Mouse (Mus musculus) forebrain, embryonic 15.5 days (tissue): ENCODE data around the gene Slc35e4. TPM values are rescaled to one million over a fixed set of nuclear protein-coding genes. Genes with fewer than 3 reads are reported as not detected.
"Not testable (repeated sequence)": the region's sequence is repeated elsewhere in the genome, so short reads cannot be mapped to it uniquely, and the experiment has no call there.

Experiments used
- ATAC-seq: fragments of 200-750 bp; cut with Nextera tagmentation; replicated peaks from 2 replicates; pipeline ENCODE4 v1.8.0; 2017; ENCODE audit warnings: mild to moderate bottlenecking, moderate TSS enrichment, moderate library complexity
- H3K27ac ChIP-seq: fragments of 300-500 bp; sonication (generic); replicated peaks from 2 replicates; pipeline ENCODE4 v1.5.1; 2015; ENCODE audit warnings: mild to moderate bottlenecking, inconsistent platforms
- H3K27me3 ChIP-seq: fragments of 300-500 bp; sonication (generic); 2 replicates; pipeline ENCODE4 v1.6.1; 2015; ENCODE audit warnings: inconsistent platforms
- H3K36me3 ChIP-seq: fragments of 300-500 bp; sonication (generic); 2 replicates; pipeline ENCODE4 v1.6.1; 2015; ENCODE audit warnings: mild to moderate bottlenecking, inconsistent platforms
- H3K4me1 ChIP-seq: fragments of 300-500 bp; sonication (generic); 2 replicates; pipeline ENCODE4 v1.6.1; 2015; ENCODE audit warnings: inconsistent platforms
- H3K4me2 ChIP-seq: fragments of 300-500 bp; sonication (generic); replicated peaks from 2 replicates; pipeline ENCODE4 v1.6.1; 2015; ENCODE audit warnings: mild to moderate bottlenecking, inconsistent platforms
- H3K4me3 ChIP-seq: fragments of 300-500 bp; sonication (generic); 2 replicates; pipeline ENCODE4 v1.5.1; 2015; ENCODE audit warnings: mild to moderate bottlenecking, inconsistent platforms
- H3K9ac ChIP-seq: fragments of 300-500 bp; sonication (generic); replicated peaks from 2 replicates; pipeline ENCODE4 v1.6.1; 2015; ENCODE audit warnings: mild to moderate bottlenecking, inconsistent platforms
- H3K9me3 ChIP-seq: fragments of 300-500 bp; sonication (generic); 2 replicates; pipeline ENCODE4 v1.6.1; 2016; ENCODE audit warnings: inconsistent platforms
- WGBS: fragments of 180-500 bp; shearing (Covaris S2); methylation state at CpG from one replicate; pipeline ENCODE4 v1.1.7; 2015; ENCODE audit warnings: mixed read lengths; 5-methylcytosine and 5-hydroxymethylcytosine counted together
- polyA plus RNA-seq: library from polyadenylated mRNA; unstranded; fragments of >200 nt; fragmentation: Nextera tagmentation; extraction: Ambion mirVana; gene quantifications from 2 replicates; pipeline ENCODE4 v1.2.1, GENCODE M21; 2015

Gene Slc35e4
- polyA plus RNA-seq, 1 experiment from 2014 or later, result 13.2 TPM

DNA sequence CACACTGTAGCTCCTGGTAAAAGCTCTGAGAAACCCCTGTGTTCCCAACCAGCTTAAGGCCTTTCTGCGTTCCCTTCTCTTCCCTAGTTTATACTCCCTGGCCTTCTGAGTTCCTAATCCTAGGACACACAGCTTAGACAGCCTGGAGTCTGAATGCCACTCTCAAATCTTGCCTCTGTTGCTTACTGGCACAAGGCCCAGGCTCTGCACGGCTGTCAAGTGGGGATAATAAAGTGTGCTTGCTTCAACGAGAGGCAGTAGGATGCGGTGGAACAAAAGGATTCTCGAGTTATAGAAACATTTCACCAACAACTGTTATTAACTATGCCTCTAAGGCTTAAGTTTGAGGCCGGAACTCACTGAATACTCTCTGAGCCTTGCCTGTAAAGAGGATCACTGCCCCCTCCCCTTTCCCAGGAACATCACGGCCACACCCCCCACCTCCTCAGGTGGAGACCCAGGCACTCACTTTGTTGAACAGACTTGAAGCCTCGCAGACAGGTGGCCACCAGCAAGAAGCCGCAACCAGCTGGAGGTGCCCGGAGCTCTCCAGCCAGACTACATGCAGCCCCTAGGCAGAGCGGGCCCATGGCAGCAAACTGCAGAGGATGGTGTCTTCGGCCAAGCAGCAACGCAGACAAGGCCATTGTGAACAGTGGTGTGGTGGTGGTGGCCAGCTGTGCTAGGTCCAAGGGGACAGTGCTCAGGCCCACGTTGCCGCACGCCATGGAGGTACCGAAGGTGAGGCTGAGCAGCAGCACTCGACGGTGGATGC is 2.2 kb downstream of the Slc35e4 start:
- peaks cover 56% of the 10 kb centered on the region for H3K4me1 ChIP-seq

DNA sequence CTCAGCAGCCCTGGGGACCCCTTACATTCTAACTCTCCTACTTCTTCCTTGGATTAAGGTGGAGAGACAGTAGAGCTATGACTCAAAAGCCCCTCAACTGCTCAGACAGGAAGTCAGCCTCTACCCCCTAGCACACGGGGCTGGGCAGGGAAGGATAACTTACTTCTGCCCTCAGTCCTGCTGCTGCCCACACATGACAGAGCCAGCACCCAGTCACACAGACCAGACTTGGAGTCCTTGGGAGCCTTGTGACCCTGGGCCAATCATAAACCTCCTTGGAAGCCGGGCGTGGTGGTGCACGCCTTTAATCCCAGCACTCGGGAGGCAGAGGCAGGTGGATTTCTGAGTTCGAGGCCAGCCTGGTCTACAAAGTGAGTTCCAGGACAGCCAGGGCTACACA is 3.0 kb downstream of the Slc35e4 start:
- H3K9me3 ChIP-seq, H3K9ac ChIP-seq, H3K36me3 ChIP-seq, ATAC-seq, H3K27me3 ChIP-seq, H3K27ac ChIP-seq: not testable (repeated sequence)
- Histone ChIP-seq H3K4me3 (peak overlapping the region; percentile 65), H3K4me1 (peaks cover 56% of the 10 kb centered on the region), H3K4me2 (peak overlapping the region; percentile 74)
- WGBS, result 91% methylated on average over 6 of the region's 6 CpGs

More for the DNA sequence above, 2.2 kb downstream of the Slc35e4 start:
- Histone ChIP-seq H3K4me3 (peak overlapping the region; percentile 65), H3K9me3 (no peaks in the 10 kb centered on the region), H3K27me3 (no peaks in the 10 kb centered on the region), H3K9ac (peak overlapping the region; percentile 51), H3K27ac (peak overlapping the region; percentile 24; the same call in 1 of the 2 replicates), H3K36me3 (peaks cover 1% of the 10 kb centered on the region; the same call in 1 of the 2 replicates), H3K4me2 (peak overlapping the region; percentile 74)
- ATAC-seq, result peak; percentile 21; the same call in 1 of the 2 replicates
- WGBS, result 9% methylated on average over 19 of the region's 19 CpGs

DNA sequence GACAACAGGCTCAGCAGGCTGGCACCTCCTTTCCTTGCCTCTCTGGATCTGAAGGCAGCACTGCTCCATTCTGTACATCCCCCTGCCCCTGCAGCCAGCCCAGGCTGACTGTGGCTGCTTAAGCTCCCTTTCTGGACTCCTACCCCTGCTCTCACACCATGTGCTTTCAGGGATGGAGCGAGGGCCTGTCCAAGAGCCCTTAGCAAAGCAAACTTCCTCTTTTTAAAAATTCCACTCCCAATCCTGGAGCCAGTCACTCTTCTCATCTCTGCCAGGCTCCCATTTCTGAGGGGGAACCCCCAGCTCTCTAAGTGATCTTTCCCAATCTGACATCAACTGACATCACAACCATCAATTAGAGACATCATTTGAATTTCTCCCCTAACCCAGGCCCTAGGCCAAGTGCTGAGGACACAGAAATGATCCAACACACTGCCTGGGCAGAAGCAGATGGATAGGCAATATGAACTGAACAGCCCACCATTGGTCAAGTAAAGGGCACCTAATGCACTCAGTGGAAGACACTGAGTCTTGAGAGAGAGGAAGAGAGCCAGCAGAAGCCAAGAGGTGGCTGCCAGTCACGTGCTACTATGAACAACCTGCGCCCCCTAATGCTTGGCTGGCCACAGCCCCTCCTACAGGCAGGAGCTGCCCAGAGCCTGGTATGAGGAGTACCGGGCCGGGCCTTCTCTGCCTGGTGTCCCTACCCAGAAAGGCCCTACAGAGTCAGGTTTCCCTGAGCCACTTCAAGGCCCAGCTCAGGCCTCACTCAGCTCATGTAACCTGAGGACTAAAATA is 3.8 kb downstream of the Slc35e4 start:
- no peak for ATAC-seq
- WGBS, result 52% methylated on average over 5 of the region's 5 CpGs
- peaks cover 56% of the 10 kb centered on the region for H3K4me1 ChIP-seq
- no peak overlapping the region; the same call in 1 of the 2 replicates for H3K9ac ChIP-seq
- peak overlapping the region; percentile 65; the same call in 1 of the 2 replicates for H3K4me3 ChIP-seq
- H3K27ac ChIP-seq, result no peak overlapping the region
- peak overlapping the region; percentile 74 for H3K4me2 ChIP-seq
- H3K9me3 ChIP-seq, result no peaks in the 10 kb centered on the region
- H3K36me3 ChIP-seq, result peaks cover 8% of the 10 kb centered on the region; the same call in 1 of the 2 replicates
- H3K27me3 ChIP-seq, result no peaks in the 10 kb centered on the region

DNA sequence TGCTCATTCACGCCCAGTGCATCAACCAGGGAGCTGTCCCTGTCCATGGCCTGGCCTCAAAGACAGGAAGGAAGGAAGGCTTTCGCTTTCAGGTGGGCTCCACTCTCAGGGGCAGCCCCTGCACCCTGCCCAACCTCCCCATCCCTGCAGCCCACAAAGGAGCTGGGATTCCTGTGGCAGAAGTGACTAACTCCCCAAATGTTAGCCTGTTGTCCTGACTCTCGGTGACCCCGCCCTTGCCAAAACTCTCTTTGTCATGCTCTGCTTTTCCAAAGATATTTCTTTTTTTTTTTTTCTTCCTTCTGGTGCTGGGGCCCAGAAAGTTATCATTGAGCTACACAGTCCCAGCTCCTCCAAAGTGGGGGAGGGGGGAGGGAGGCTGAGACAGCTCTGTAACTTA is 5.2 kb downstream of the Slc35e4 start:
- Histone ChIP-seq H3K4me2 (no peak overlapping the region), H3K27me3 (no peaks in the 10 kb centered on the region), H3K36me3 (peaks cover 8% of the 10 kb centered on the region; the same call in 1 of the 2 replicates), H3K4me1 (peaks cover 53% of the 10 kb centered on the region), H3K27ac (no peak overlapping the region), H3K4me3 (no peak overlapping the region), H3K9me3 (no peaks in the 10 kb centered on the region), H3K9ac (no peak overlapping the region)
- ATAC-seq, result no peak
- 92% methylated on average over 4 of the region's 4 CpGs for WGBS

DNA sequence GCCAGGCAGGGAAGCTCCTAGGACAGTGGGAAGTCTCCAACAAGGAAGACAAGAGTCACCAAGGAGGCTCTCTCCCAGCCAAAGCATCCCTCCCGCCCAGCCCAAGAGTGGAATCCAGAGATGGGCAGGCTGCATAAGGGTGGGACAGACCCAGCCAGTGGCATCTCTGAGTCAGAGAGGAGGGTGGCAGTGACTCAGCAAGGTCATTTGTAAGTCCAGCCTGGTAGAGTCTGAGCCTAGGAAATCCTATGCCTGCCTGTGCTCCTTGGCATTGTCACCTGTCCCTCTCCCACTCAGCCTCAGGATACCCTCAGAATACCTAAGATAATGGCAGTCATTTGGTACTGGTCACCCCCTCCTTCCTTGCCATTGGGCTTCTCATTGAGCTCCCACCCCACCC is 9.0 kb downstream of the Slc35e4 start:
- no peaks in the 10 kb centered on the region for H3K27me3 ChIP-seq

DNA sequence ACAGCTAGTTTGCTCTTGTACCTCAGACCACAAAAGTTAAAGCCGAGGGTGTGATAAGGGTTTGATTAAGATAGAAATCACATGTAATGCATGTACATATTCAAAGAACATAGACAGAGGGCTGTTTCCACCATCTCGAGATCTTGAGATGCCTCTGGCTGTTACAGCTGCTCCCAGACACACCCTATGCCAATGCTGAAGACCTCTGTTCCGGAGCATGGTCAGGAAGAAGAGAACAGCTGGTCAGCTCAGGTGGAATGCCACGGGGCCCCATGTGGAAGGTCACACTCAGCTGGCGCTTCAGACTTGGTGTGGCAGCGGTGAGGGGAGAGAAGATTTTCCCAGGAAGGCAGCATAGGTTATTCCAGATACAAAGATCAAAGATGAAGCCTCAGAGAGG is 9.8 kb downstream of the Slc35e4 start:
- Histone ChIP-seq H3K36me3 (peaks cover 8% of the 10 kb centered on the region), H3K9me3 (no peaks in the 10 kb centered on the region), H3K27ac (no peak overlapping the region), H3K9ac (no peak overlapping the region), H3K4me1 (peaks cover 17% of the 10 kb centered on the region; the same call in 1 of the 2 replicates), H3K4me2 (no peak overlapping the region), H3K27me3 (no peaks in the 10 kb centered on the region), H3K4me3 (no peak overlapping the region)
- no peak for ATAC-seq
- WGBS, result 84% methylated on average over 6 of the region's 6 CpGs

More for the DNA sequence above, 9.0 kb downstream of the Slc35e4 start:
- Histone ChIP-seq H3K27ac (no peak overlapping the region), H3K9me3 (no peaks in the 10 kb centered on the region), H3K4me2 (no peak overlapping the region), H3K9ac (no peak overlapping the region), H3K4me3 (no peak overlapping the region), H3K4me1 (peaks cover 20% of the 10 kb centered on the region), H3K36me3 (peaks cover 8% of the 10 kb centered on the region)
- ATAC-seq, result no peak
- 78% methylated on average over 1 of the region's 1 CpGs for WGBS

DNA sequence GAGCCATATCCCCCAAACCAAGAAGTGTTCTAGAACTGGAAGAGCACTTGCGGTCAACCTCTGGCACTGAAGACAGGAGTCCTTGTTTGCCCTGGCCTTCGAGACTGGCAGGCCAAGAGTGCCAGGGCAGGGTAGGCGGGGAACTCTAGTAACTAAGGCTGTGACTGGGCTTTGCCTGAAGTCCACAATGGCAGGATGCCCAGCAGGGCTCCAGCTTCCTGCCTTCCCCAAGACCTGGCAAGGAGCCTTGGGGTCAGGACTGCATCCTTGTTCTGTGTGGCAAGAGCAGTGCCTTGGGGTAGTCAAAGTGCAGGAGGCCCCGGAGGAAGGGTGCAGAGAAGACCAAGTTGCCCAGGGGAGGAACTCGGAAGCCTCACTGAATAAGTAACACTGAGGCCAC is 11.4 kb downstream of the Slc35e4 start:
- Histone ChIP-seq H3K4me1 (0 out of 2 replicates have a peak, but pooled peaks cover 9% of the 10 kb centered on the region), H3K9ac (no peak overlapping the region), H3K27ac (no peak overlapping the region), H3K36me3 (peaks cover 18% of the 10 kb centered on the region), H3K9me3 (no peaks in the 10 kb centered on the region), H3K4me2 (no peak overlapping the region), H3K27me3 (no peaks in the 10 kb centered on the region), H3K4me3 (no peak overlapping the region)
- WGBS, result 77% methylated on average over 5 of the region's 5 CpGs
- ATAC-seq, result no peak

DNA sequence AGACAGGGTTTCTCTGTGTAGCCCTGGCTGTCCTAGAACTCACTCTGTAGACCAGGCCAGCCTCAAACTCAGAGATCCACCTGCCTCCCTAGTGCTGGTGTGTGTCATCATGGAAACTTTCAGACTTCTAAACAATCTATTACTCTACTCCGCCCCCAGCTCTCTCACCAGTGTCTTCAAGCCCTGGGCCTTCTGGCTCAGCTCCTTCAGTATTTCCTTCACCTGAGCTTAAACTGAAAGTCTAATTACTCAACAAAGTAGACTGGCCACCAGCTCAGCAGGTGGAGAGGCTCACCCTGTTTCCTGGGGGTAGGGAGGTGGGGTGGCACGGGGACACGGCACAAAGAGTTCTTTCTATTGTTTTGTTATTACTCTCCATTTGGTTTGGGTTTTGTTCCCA is 11.9 kb downstream of the Slc35e4 start:
- Histone ChIP-seq H3K9ac (no peak overlapping the region), H3K27me3 (no peaks in the 10 kb centered on the region), H3K4me3 (no peak overlapping the region), H3K9me3 (no peaks in the 10 kb centered on the region), H3K4me2 (no peak overlapping the region), H3K4me1 (0 out of 2 replicates have a peak, but pooled peaks cover 11% of the 10 kb centered on the region), H3K36me3 (peaks cover 23% of the 10 kb centered on the region), H3K27ac (no peak overlapping the region)
- no peak for ATAC-seq
- WGBS, result 89% methylated on average over 3 of the region's 3 CpGs

DNA sequence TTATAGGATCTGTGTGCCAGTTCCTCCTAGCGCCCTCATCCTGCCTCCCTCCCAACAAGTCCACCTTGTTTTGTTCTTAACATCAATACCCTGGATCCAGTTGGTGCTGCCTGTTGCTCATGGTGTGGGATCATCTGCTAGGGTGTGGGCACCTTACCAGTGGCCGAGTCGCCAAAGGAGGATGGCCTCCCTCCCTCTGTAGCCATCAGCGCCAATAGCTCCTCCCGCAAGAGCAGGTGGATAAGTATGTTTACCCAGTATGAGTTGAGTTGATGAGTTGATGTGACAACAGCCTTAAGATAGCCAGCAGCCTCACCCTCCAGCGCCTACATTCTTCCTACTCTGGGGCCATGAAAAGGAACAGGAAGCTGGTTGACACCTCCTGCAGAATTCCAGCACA is 14.2 kb downstream of the Slc35e4 start:
- Histone ChIP-seq H3K27me3 (no peaks in the 10 kb centered on the region), H3K9ac (no peak overlapping the region), H3K4me1 (peaks cover 16% of the 10 kb centered on the region; the same call in 1 of the 2 replicates), H3K4me2 (no peak overlapping the region), H3K9me3 (no peaks in the 10 kb centered on the region), H3K27ac (no peak overlapping the region), H3K4me3 (no peak overlapping the region), H3K36me3 (peaks cover 22% of the 10 kb centered on the region)
- ATAC-seq, result no peak
- WGBS, result 89% methylated on average over 6 of the region's 6 CpGs

DNA sequence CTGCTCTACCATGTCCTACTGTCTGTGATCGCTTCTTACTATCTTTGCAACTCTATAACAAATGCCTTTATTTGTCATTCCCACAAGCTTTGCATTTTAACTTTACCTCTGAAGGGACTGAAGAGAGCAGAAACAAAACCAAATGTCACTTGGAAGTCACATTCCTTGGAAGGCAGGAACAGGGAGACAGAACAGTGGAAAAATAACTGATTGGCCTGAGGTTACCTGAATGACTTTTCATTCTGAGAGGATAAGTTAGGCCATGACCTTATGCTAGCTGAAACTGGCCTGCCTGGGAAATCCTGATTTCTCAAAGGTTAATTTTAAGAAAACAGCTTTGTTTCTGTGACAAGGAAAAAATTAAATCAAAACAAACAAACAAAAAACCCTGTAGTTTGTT is 18.5 kb downstream of the Slc35e4 start:
- peaks cover 25% of the 10 kb centered on the region for H3K4me1 ChIP-seq
- no peak overlapping the region for H3K4me2 ChIP-seq
- peaks cover 22% of the 10 kb centered on the region for H3K36me3 ChIP-seq
- no peaks in the 10 kb centered on the region for H3K27me3 ChIP-seq
- no peak overlapping the region for H3K27ac ChIP-seq
- H3K9me3 ChIP-seq, result no peaks in the 10 kb centered on the region
- H3K9ac ChIP-seq, result no peak overlapping the region
- no peak for ATAC-seq
- 85% methylated on average over 1 of the region's 1 CpGs for WGBS
- no peak overlapping the region for H3K4me3 ChIP-seq

DNA sequence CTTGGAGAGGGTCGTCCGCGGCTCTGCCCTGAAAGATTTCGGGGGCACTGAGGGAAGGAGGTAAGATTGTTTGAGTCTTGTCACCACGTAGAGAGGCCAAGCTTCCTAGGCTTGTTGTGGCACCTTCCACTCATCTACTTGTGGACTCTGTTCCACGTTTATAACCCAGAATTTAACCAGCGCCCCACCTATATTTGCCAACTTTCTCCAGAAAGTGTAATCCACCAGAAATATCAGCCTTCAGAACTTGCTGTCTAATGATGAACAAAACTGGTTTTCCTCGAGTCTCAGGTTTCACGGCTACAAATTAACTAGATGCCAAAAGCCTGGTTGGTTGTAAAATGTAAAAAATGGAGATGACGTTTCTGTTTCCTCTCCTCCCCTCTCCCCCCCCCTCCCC is 19.0 kb downstream of the Slc35e4 start:
- Histone ChIP-seq H3K36me3 (peaks cover 22% of the 10 kb centered on the region), H3K27me3 (no peaks in the 10 kb centered on the region), H3K4me3 (peak overlapping the region; percentile 60), H3K9ac (peak overlapping the region; percentile 71), H3K4me2 (peak overlapping the region; percentile 81), H3K4me1 (peaks cover 24% of the 10 kb centered on the region), H3K27ac (peak overlapping the region; percentile 84), H3K9me3 (no peaks in the 10 kb centered on the region)
- 3% methylated on average over 10 of the region's 10 CpGs for WGBS
- no peak for ATAC-seq
